Mouse (Mus musculus) ovary, adult 18-20 months (tissue): ENCODE results near the gene Crip1.
A peak's percentile ranks its signal among the peaks of the same experiment; 100 is the strongest.
"Not testable (repeated sequence)": the region's sequence is repeated elsewhere in the genome, so short reads cannot be mapped to it uniquely, and the experiment has no call there.

Experiments
- DNase-seq: peaks from one replicate; pipeline ENCODE4 v3.0.0; 2022; ENCODE audit warnings: low spot score, mixed read lengths

Crip1 gene

GRCm38 (mm10) chr12:113185442-113186291 lies 39.6 kb downstream of the Crip1 start, which contains the start of gene Tmem121:
TSS of gene Tmem121 (plus strand) at chr12:113185930.
- no peak for DNase-seq

- no peak for DNase-seq
Observed at GRCm38 (mm10) chr12:113186326-113187010, 40.4 kb downstream of the Crip1 start.

GRCm38 (mm10) chr12:113187011-113187375 lies 40.9 kb downstream of the Crip1 start:
- no peak for DNase-seq

- DNase-seq: peak; percentile 24
Observed at GRCm38 (mm10) chr12:113187584-113188295, 41.6 kb downstream of the Crip1 start.

- no peak for DNase-seq
Observed at GRCm38 (mm10) chr12:113188349-113189055, 42.4 kb downstream of the Crip1 start.

GRCm38 (mm10) chr12:113193423-113193822 lies 47.3 kb downstream of the Crip1 start:
- DNase-seq: no peak

GRCm38 (mm10) chr12:113199132-113199531 lies 53.0 kb downstream of the Crip1 start:
- DNase-seq: not testable (repeated sequence)

GRCm38 (mm10) chr12:113201301-113201700 lies 55.2 kb downstream of the Crip1 start:
- DNase-seq: no peak

- DNase-seq: no peak
Observed at GRCm38 (mm10) chr12:113202008-113202407, 55.9 kb downstream of the Crip1 start.
